Mouse (Mus musculus): ENCODE results near the gene Pde2a. TPM values are rescaled to one million over a fixed set of nuclear protein-coding genes. Genes with fewer than 3 reads are reported as not detected.

Gene Pde2a
- total and polyA plus RNA-seq, 3 experiments = 0.11 to 0.62 TPM; not detected in 1

GRCm38 (mm10) chr7:101479841-101480240 is 58.4 kb downstream of the Pde2a start:
- no peak for TF ChIP-seq TBP (IDR thresholded peaks at IDR 0.05; ENCODE audit: low read depth, low read length)
- no peak for TF ChIP-seq SMC3 (IDR thresholded peaks at IDR 0.05; ENCODE audit: low read depth, low read length)
- TF ChIP-seq ZC3H11A (IDR thresholded peaks at IDR 0.05; ENCODE audit: low read depth, low read length) = no peak
- no peak for TF ChIP-seq NRF1 (IDR thresholded peaks at IDR 0.05; ENCODE audit: insufficient read depth, low read depth, low read length, poor library complexity, severe bottlenecking)
- TF ChIP-seq ELF1 (IDR thresholded peaks at IDR 0.05; ENCODE audit: low read depth, low read length) = no peak
- TF ChIP-seq CTCF (IDR thresholded peaks at IDR 0.05 in 2 of 3, conservative IDR thresholded peaks at IDR 0.05 in 1 of 3; ENCODE audit: control insufficient read depth in 1 of 3, insufficient read depth in 1 of 3, low read depth in 2 of 3, low read length in 3 of 3, poor library complexity in 1 of 3, severe bottlenecking in 1 of 3) = no peak
- TF ChIP-seq USF1 (IDR thresholded peaks at IDR 0.05; ENCODE audit: low read depth, low read length) = no peak
- no peak for TF ChIP-seq GATA1 (IDR thresholded peaks at IDR 0.05; ENCODE audit: low read depth, low read length)
- no peak for TF ChIP-seq POLR2A (IDR thresholded peaks at IDR 0.05; ENCODE audit: control insufficient read depth in 1 of 2, insufficient read depth in 1 of 2, low read depth in 1 of 2, low read length in 2 of 2, poor library complexity in 1 of 2)
- TF ChIP-seq KAT2A (conservative IDR thresholded peaks at IDR 0.05; ENCODE audit: low read depth, low read length) = no peak
- TF ChIP-seq TAL1 (IDR thresholded peaks at IDR 0.05; ENCODE audit: low read length) = no peak
- TF ChIP-seq CHD1 (IDR thresholded peaks at IDR 0.05; ENCODE audit: low read depth, low read length) = no peak
- TF ChIP-seq MYC (IDR thresholded peaks at IDR 0.05; ENCODE audit: low read depth, low read length) = no peak
- no peak for TF ChIP-seq RCOR1 (IDR thresholded peaks at IDR 0.05; ENCODE audit: low read depth, low read length)
- no peak for TF ChIP-seq BHLHE40 (IDR thresholded peaks at IDR 0.05; ENCODE audit: borderline replicate concordance, low read depth, low read length)
- TF ChIP-seq UBTF (IDR thresholded peaks at IDR 0.05; ENCODE audit: borderline replicate concordance, insufficient read depth, low read depth, low read length) = no peak
- TF ChIP-seq GABPA (IDR thresholded peaks at IDR 0.05; ENCODE audit: low read depth, low read length) = no peak
- no peak for TF ChIP-seq ZKSCAN1 (IDR thresholded peaks at IDR 0.05; ENCODE audit: low read depth, low read length)
- TF ChIP-seq JUND (IDR thresholded peaks at IDR 0.05; ENCODE audit: low read depth, low read length) = no peak
- no peak overlapping the region for H3K9ac ChIP-seq (ENCODE audit: control insufficient read depth, low read depth, low read length, poor library complexity, severe bottlenecking)
- no peaks in the 10 kb centered on the region for H3K36me3 ChIP-seq (ENCODE audit: control insufficient read depth in 1 of 2, insufficient read depth in 2 of 2, low read length in 2 of 2)
- no peak for DNase-seq (ENCODE audit: low read depth, low spot score)
- no peaks in the 10 kb centered on the region for H3K79me2 ChIP-seq (ENCODE audit: control insufficient read depth, insufficient read depth, low read length, poor library complexity)
- H3K4me1 ChIP-seq (ENCODE audit: control insufficient read depth in 1 of 2, insufficient read depth in 2 of 2, low read length in 2 of 2) = no peaks in the 10 kb centered on the region
- no peaks in the 10 kb centered on the region for H3K9me3 ChIP-seq (replicated peaks; ENCODE audit: insufficient read depth, low read length)
- no peak overlapping the region for H3K27ac ChIP-seq (ENCODE audit: control insufficient read depth, low read depth, low read length)
- no peak overlapping the region for H3K4me3 ChIP-seq (ENCODE audit: control insufficient read depth in 1 of 2, insufficient read depth in 1 of 2, low read depth in 2 of 2, low read length in 2 of 2)
- H3K27me3 ChIP-seq (ENCODE audit: control insufficient read depth in 1 of 2, insufficient read depth in 2 of 2, low read length in 2 of 2) = peaks cover 0 to 6% of the 10 kb centered on the region in 2 experiments

DNA sequence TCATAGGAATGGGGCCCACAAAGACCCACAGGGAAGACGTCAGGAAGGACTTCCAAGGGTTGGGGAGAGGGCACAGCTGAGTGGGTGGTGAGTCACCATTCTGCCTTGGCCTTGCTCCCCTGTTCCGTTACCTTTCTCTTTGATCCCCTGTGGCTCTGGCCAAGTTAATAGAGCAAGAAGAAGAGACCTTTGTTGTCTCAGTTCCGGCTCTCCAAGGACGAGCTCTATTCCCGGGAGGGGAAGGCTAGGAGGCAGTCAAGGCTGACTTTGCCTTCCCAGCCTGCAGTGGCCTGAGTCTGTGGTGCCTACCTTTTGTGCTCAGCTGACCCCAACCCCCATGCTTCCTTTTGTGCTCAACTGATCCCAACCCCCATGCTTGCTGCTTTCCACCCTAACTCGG is 59.2 kb downstream of the Pde2a start:
- Histone ChIP-seq H3K27me3 (ENCODE audit: control insufficient read depth in 1 of 2, insufficient read depth in 2 of 2, low read length in 2 of 2) (peaks cover 0 to 8% of the 10 kb centered on the region in 2 experiments), H3K27ac (ENCODE audit: control insufficient read depth, low read depth, low read length) (no peak overlapping the region), H3K36me3 (ENCODE audit: control insufficient read depth in 1 of 2, insufficient read depth in 2 of 2, low read length in 2 of 2) (no peaks in the 10 kb centered on the region), H3K9me3 (replicated peaks; ENCODE audit: insufficient read depth, low read length) (no peaks in the 10 kb centered on the region), H3K79me2 (ENCODE audit: control insufficient read depth, insufficient read depth, low read length, poor library complexity) (no peaks in the 10 kb centered on the region), H3K4me3 (ENCODE audit: control insufficient read depth in 1 of 2, insufficient read depth in 1 of 2, low read depth in 2 of 2, low read length in 2 of 2) (no peak overlapping the region), H3K9ac (ENCODE audit: control insufficient read depth, low read depth, low read length, poor library complexity, severe bottlenecking) (no peak overlapping the region), H3K4me1 (ENCODE audit: control insufficient read depth in 1 of 2, insufficient read depth in 2 of 2, low read length in 2 of 2) (no peaks in the 10 kb centered on the region)
- TF ChIP-seq MEF2A (IDR thresholded peaks at IDR 0.05; ENCODE audit: extremely low read depth, insufficient replicate concordance, low read depth, low read length, poor library complexity, severe bottlenecking) = no peak
- no peak for TF ChIP-seq ZNF384 (IDR thresholded peaks at IDR 0.05; ENCODE audit: low read depth, low read length)
- no peak for TF ChIP-seq NRF1 (IDR thresholded peaks at IDR 0.05; ENCODE audit: insufficient read depth, low read depth, low read length, poor library complexity, severe bottlenecking)
- TF ChIP-seq MXI1 (IDR thresholded peaks at IDR 0.05; ENCODE audit: low read depth, low read length) = no peak
- no peak for TF ChIP-seq POLR2AphosphoS2 (IDR thresholded peaks at IDR 0.05; ENCODE audit: low read length)
- TF ChIP-seq RAD21 (IDR thresholded peaks at IDR 0.05; ENCODE audit: low read depth, low read length) = no peak
- TF ChIP-seq CTCF (IDR thresholded peaks at IDR 0.05 in 2 of 3, conservative IDR thresholded peaks at IDR 0.05 in 1 of 3; ENCODE audit: control insufficient read depth in 1 of 3, insufficient read depth in 1 of 3, low read depth in 2 of 3, low read length in 3 of 3, poor library complexity in 1 of 3, severe bottlenecking in 1 of 3) = no peak
- TF ChIP-seq POLR2A (IDR thresholded peaks at IDR 0.05; ENCODE audit: control insufficient read depth in 1 of 2, insufficient read depth in 1 of 2, low read depth in 1 of 2, low read length in 2 of 2, poor library complexity in 1 of 2) = no peak
- TF ChIP-seq KAT2A (conservative IDR thresholded peaks at IDR 0.05; ENCODE audit: low read depth, low read length) = no peak
- no peak for TF ChIP-seq USF2 (IDR thresholded peaks at IDR 0.05; ENCODE audit: borderline replicate concordance in 1 of 2, insufficient read depth in 1 of 2, low read depth in 1 of 2, low read length in 2 of 2)
- TF ChIP-seq SMC3 (IDR thresholded peaks at IDR 0.05; ENCODE audit: low read depth, low read length) = no peak
- no peak for TF ChIP-seq RCOR1 (IDR thresholded peaks at IDR 0.05; ENCODE audit: low read depth, low read length)
- DNase-seq (ENCODE audit: low read depth, low spot score) = no peak

All from MEL (cell line).